Mouse (Mus musculus): Measurements from ENCODE around the gene Gpatch8. TPM values are rescaled to one million over a fixed set of nuclear protein-coding genes. Genes with fewer than 3 reads are reported as not detected.
A peak's percentile ranks its signal among the peaks of the same experiment; 100 is the strongest.

The Gpatch8 gene
- polyA plus RNA-seq, 1 experiment from 2014 or later, result 41.7 TPM

DNA sequence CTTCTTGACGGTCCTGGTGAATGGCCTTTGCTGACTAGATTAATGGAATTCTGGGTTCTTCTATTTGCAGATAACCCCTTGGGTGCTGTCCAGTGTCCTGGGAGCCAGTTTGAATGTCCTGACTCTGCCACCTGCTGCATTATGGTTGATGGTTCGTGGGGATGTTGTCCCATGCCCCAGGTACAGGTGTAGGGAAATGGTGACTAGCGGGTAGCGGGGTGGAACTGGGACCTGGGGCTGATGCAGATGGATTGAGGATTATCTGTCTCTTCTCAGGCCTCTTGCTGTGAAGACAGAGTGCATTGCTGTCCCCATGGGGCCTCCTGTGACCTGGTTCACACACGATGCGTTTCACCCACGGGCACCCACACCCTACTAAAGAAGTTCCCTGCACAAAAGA is 122.3 kb downstream of the Gpatch8 start:
- Histone ChIP-seq H3K36me3 (peaks cover 15% of the 10 kb centered on the region; the same call in 1 of the 2 replicates), H3K9ac (no peak overlapping the region), H3K27me3 (replicated peaks) (0 out of 2 replicates have a peak, but pooled peaks cover 6% of the 10 kb centered on the region), H3K4me3 (replicated peaks) (no peak overlapping the region), H3K4me2 (replicated peaks) (no peak overlapping the region), H3K27ac (no peak overlapping the region), H3K4me1 (replicated peaks) (peaks cover 27% of the 10 kb centered on the region), H3K9me3 (no peaks in the 10 kb centered on the region)
- WGBS, result 88% methylated on average over 7 of the region's 7 CpGs
- no peak for ATAC-seq

DNA sequence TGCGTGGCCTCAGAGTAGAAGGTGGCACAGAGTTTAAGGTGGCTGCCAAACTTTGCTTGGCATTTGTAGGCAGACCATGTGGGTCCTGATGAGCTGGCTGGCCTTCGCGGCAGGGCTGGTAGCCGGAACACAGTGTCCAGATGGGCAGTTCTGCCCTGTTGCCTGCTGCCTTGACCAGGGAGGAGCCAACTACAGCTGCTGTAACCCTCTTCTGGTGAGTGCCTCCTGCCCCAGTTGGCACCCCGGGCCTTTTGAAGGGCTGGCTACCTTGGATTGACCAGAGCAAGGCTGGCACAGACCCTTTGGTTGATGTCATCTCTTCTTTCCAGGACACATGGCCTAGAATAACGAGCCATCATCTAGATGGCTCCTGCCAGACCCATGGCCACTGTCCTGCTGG is 123.3 kb downstream of the Gpatch8 start:
- Histone ChIP-seq H3K9me3 (no peaks in the 10 kb centered on the region), H3K9ac (0 out of 2 replicates have a peak overlapping the region, but pooled peaks have one; percentile 20), H3K36me3 (peaks cover 15% of the 10 kb centered on the region; the same call in 1 of the 2 replicates), H3K4me1 (replicated peaks) (peaks cover 21% of the 10 kb centered on the region), H3K4me3 (replicated peaks) (no peak overlapping the region), H3K27me3 (replicated peaks) (no peaks in the 10 kb centered on the region), H3K27ac (no peak overlapping the region), H3K4me2 (replicated peaks) (no peak overlapping the region)
- 93% methylated on average over 6 of the region's 6 CpGs for whole genome bisulfite sequencing
- no peak for ATAC-seq

DNA sequence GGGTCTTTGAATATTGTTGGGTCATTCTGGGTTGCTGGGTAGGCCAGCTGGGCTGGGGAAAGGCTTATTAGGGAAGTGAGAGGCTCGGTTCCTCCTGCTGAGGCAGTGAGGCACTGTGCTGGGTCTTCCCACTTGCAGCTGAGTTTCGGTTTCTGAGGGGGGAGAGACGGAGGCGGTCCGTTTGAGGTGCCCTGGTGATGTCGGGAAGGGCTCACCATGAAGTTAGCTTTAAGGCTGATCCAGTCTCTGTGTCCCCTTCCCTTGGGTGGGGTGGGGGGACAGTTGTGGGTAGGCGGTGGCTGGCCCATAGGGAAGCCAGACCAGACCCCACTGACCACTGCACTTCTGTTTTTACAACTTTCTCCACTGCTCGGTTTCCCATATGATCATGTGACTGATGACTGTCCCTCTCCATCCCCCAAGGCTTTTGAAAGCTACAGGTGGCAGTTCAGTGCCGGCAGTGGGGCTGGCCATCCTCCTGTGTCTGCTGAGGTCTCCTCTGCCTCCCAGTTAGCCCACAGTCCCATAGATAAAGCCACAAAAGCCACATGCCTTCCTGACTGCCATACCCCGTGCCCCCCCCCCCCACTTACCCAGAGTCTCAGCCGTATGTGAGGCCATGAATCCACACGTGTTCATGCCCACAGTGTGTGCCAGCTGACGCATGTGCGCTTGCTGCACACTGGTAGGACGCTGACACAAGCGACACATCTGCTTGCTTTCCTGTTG is 123.9 kb downstream of the Gpatch8 start:
- no peaks in the 10 kb centered on the region for H3K27me3 ChIP-seq (replicated peaks)
- ATAC-seq, result no peak
- H3K4me2 ChIP-seq (replicated peaks), result peak overlapping the region; percentile 26; the same call in 1 of the 2 replicates
- 66% methylated on average over 16 of the region's 16 CpGs for WGBS
- H3K27ac ChIP-seq, result no peak overlapping the region
- peaks cover 15% of the 10 kb centered on the region for H3K4me1 ChIP-seq (replicated peaks)
- H3K9ac ChIP-seq, result no peak overlapping the region
- no peaks in the 10 kb centered on the region for H3K9me3 ChIP-seq
- 0 out of 2 replicates have a peak overlapping the region, but pooled peaks have one; percentile 2 for H3K4me3 ChIP-seq (replicated peaks)
- H3K36me3 ChIP-seq, result peaks cover 15% of the 10 kb centered on the region; the same call in 1 of the 2 replicates

DNA sequence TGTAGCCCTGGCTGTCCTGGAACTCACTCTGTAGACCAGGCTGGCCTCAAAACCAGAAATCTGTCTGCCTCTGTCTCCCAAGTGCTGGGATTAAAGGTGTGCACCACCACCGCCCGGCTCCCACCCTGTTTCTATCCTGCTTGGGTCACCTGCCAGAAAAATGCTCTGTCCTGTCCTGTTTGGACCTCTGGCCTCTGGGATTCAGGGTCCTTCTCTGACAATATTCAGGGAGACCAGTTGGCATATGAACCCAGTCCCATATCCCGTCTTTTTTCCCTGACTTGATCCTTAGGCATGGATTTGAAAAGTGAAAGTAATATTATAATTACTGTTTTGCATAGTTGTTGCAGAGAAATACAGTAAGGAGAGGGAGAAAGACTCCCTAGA is 124.5 kb downstream of the Gpatch8 start:
- 74% methylated on average over 3 of the region's 3 CpGs for WGBS
- Histone ChIP-seq H3K4me1 (replicated peaks) (peaks cover 11% of the 10 kb centered on the region), H3K9me3 (no peaks in the 10 kb centered on the region), H3K27me3 (replicated peaks) (no peaks in the 10 kb centered on the region), H3K27ac (no peak overlapping the region), H3K4me3 (replicated peaks) (no peak overlapping the region), H3K9ac (no peak overlapping the region), H3K4me2 (replicated peaks) (peak overlapping the region; percentile 26; the same call in 1 of the 2 replicates), H3K36me3 (peaks cover 15% of the 10 kb centered on the region; the same call in 1 of the 2 replicates)
- no peak for ATAC-seq

GRCm38 (mm10) chr11:102431018-102431645 is 125.1 kb downstream of the Gpatch8 start:
- Histone ChIP-seq H3K27me3 (replicated peaks) (no peaks in the 10 kb centered on the region), H3K4me2 (replicated peaks) (peak overlapping the region; percentile 87), H3K36me3 (peaks cover 15% of the 10 kb centered on the region; the same call in 1 of the 2 replicates), H3K9me3 (no peaks in the 10 kb centered on the region), H3K27ac (peak overlapping the region; percentile 88), H3K4me1 (replicated peaks) (peaks cover 11% of the 10 kb centered on the region), H3K9ac (peak overlapping the region; percentile 64), H3K4me3 (replicated peaks) (peak overlapping the region; percentile 74)
- WGBS, result 0% methylated on average over 7 of the region's 7 CpGs
- peak; percentile 32; the same call in 1 of the 2 replicates for ATAC-seq

DNA sequence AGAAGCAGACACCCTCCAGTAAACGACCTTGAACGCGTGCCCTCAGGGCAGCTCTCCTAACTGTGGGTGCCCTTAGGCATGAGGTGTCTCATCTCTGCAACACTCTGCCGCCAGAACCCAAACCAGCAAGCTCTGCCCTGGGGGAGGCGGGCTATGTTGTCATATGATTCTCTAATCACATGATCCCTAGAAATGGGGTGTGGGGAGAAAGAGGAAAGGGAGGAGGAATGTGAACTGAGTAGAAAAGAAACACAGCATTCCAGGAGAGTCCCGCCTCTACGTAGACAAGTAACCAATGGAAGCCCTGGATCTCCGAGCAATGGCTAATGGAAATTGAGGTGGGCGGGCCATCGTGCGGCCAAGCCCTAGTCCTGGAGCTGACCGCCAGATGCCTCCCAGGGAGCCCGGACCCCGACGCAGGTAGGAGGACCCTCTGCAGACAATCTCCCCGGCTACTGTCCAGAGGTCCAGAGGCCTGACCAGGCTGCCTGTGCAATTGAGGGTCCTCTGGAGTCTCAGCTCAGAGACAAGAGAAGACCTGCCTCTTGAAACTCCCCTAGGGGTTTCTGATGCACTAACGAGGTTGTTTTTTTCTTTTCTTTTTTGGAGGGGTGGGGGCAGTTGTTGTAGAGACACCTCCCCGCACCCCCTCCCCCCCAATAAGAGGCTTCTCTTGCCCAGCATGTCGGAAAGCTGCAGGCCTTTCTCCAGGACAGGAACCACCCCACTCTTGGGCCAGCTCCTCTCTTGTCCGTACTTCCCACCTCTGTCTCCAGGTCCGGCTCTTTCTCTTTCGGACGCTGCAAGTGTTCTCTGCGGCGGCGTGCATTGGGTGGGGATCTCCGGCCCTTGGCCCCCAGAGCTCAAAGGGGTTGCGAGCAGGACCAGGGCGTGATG is 125.8 kb downstream of the Gpatch8 start, which contains the start of gene Grn:
Gene Grn (plus strand): TSS at position 195 of the 897 bp plus-strand sequence.
- peaks cover 11% of the 10 kb centered on the region for H3K4me1 ChIP-seq (replicated peaks)
- H3K4me2 ChIP-seq (replicated peaks), result peak within 1 kb of the TSS; percentile 87
- peak within 1 kb of the TSS; percentile 74 for H3K4me3 ChIP-seq (replicated peaks)
- H3K9me3 ChIP-seq, result no peaks in the 10 kb centered on the region
- 0% methylated on average over 29 of the region's 29 CpGs for whole genome bisulfite sequencing
- ATAC-seq, result peak; percentile 94
- no peaks in the 10 kb centered on the region for H3K27me3 ChIP-seq (replicated peaks)
- peak within 1 kb of the TSS; percentile 88 for H3K27ac ChIP-seq
- H3K9ac ChIP-seq, result peak within 1 kb of the TSS; percentile 64
- peaks cover 8% of the 10 kb centered on the region; the same call in 1 of the 2 replicates for H3K36me3 ChIP-seq

- no peak overlapping the region for H3K27ac ChIP-seq
- peaks cover 11% of the 10 kb centered on the region for H3K4me1 ChIP-seq (replicated peaks)
- H3K9me3 ChIP-seq, result no peaks in the 10 kb centered on the region
- 0 out of 2 replicates have a peak, but pooled peaks cover under 1% of the 10 kb centered on the region for H3K36me3 ChIP-seq
- no peaks in the 10 kb centered on the region for H3K27me3 ChIP-seq (replicated peaks)
- no peak for ATAC-seq
- peak overlapping the region; percentile 87 for H3K4me2 ChIP-seq (replicated peaks)
- peak overlapping the region; percentile 60 for H3K9ac ChIP-seq
- WGBS, result 44% methylated on average over 3 of the region's 3 CpGs
- peak overlapping the region; percentile 74 for H3K4me3 ChIP-seq (replicated peaks)
Observed at GRCm38 (mm10) chr11:102429551-102429950, 126.6 kb downstream of the Gpatch8 start.

- H3K27ac ChIP-seq, result no peak overlapping the region
- 65% methylated on average over 8 of the region's 8 CpGs for WGBS
- no peaks in the 10 kb centered on the region for H3K9me3 ChIP-seq
- no peaks in the 10 kb centered on the region for H3K27me3 ChIP-seq (replicated peaks)
- H3K4me1 ChIP-seq (replicated peaks), result peaks cover 11% of the 10 kb centered on the region
- no peak for ATAC-seq
- no peak overlapping the region for H3K4me3 ChIP-seq (replicated peaks)
- peak overlapping the region; percentile 60; the same call in 1 of the 2 replicates for H3K9ac ChIP-seq
- no peaks in the 10 kb centered on the region for H3K36me3 ChIP-seq
- peak overlapping the region; percentile 87 for H3K4me2 ChIP-seq (replicated peaks)
Observed at GRCm38 (mm10) chr11:102428981-102429540, 127.1 kb downstream of the Gpatch8 start.

Other genes starting within 250 kb of the Gpatch8 start
- gene Ubtf, start 236.7 kb downstream of the Gpatch8 start, polyA plus RNA-seq (2015; fragmentation: Nextera tagmentation; extraction: Ambion mirVana), result 77.8 and 80.2 TPM in 2 replicates
- gene Slc4a1, start 190.2 kb downstream of the Gpatch8 start, polyA plus RNA-seq (2015; fragmentation: Nextera tagmentation; extraction: Ambion mirVana), result 15.2 and 18.0 TPM in 2 replicates
- 8.7 and 10.8 TPM in 2 replicates for gene Rundc3a, start 163.0 kb downstream of the Gpatch8 start, polyA plus RNA-seq (2015; fragmentation: Nextera tagmentation; extraction: Ambion mirVana)
- 305 and 329 TPM in 2 replicates for gene Slc25a39, start 148.4 kb downstream of the Gpatch8 start, polyA plus RNA-seq (2015; fragmentation: Nextera tagmentation; extraction: Ambion mirVana)
- 156 and 171 TPM in 2 replicates for gene Grn, start 126.1 kb downstream of the Gpatch8 start, polyA plus RNA-seq (2015; fragmentation: Nextera tagmentation; extraction: Ambion mirVana)
- 3.2 and 3.5 TPM in 2 replicates for gene Fam171a2, start 108.7 kb downstream of the Gpatch8 start, polyA plus RNA-seq (2015; fragmentation: Nextera tagmentation; extraction: Ambion mirVana)
- 3.3 and 5.1 TPM in 2 replicates for gene Itga2b, start 86.3 kb downstream of the Gpatch8 start, polyA plus RNA-seq (2015; fragmentation: Nextera tagmentation; extraction: Ambion mirVana)
- gene Gm11627, start 23.1 kb upstream of the Gpatch8 start, polyA plus RNA-seq (2015; fragmentation: Nextera tagmentation; extraction: Ambion mirVana), result 12.0 and 14.5 TPM in 2 replicates
- gene Fzd2, start 48.0 kb upstream of the Gpatch8 start, polyA plus RNA-seq (2015; fragmentation: Nextera tagmentation; extraction: Ambion mirVana), result 15.6 and 15.9 TPM in 2 replicates
- 0.30 and 0.44 TPM in 2 replicates for gene Meioc, start 107.3 kb upstream of the Gpatch8 start, polyA plus RNA-seq (2015; fragmentation: Nextera tagmentation; extraction: Ambion mirVana)
- 40.0 and 46.7 TPM in 2 replicates for gene Ccdc43, start 141.4 kb upstream of the Gpatch8 start, polyA plus RNA-seq (2015; fragmentation: Nextera tagmentation; extraction: Ambion mirVana)
- 3.9 and 4.6 TPM in 2 replicates for gene Adam11, start 205.0 kb upstream of the Gpatch8 start, polyA plus RNA-seq (2015; fragmentation: Nextera tagmentation; extraction: Ambion mirVana)